Mouse (Mus musculus): ENCODE measurements around the gene Ppp4r1.

- no peak for TF ChIP-seq CTCF (IDR thresholded peaks at IDR 0.05; ENCODE audit: extremely low read depth, insufficient read depth, low read length)
- TF ChIP-seq POLR2A (IDR thresholded peaks at IDR 0.05; ENCODE audit: extremely low read depth, insufficient read depth, low read length) = no peak
These were observed 75.2 kb downstream of the Ppp4r1 start for GRCm38 (mm10) chr17:65857617-65858016.
